Mouse (Mus musculus) layer of hippocampus, postnatal 36 days (tissue): ENCODE data around the gene Arsg. TPM values are rescaled to one million over a fixed set of nuclear protein-coding genes. Genes with fewer than 3 reads are reported as not detected.
"Not testable (repeated sequence)": the region's sequence is repeated elsewhere in the genome, so short reads cannot be mapped to it uniquely, and the experiment has no call there.

Experiments
- DNase-seq, 2 experiments: peaks; one replicate each; pipeline ENCODE4 v3.0.0; 2022
- total RNA-seq, 2 experiments: library from RNA; stranded (reverse); gene quantifications; 2 replicates each; pipeline ENCODE4 v1.2.3; 2021

Gene Arsg
- total RNA-seq, 2 experiments from 2014 or later: 9.6 to 12.2 TPM

DNA sequence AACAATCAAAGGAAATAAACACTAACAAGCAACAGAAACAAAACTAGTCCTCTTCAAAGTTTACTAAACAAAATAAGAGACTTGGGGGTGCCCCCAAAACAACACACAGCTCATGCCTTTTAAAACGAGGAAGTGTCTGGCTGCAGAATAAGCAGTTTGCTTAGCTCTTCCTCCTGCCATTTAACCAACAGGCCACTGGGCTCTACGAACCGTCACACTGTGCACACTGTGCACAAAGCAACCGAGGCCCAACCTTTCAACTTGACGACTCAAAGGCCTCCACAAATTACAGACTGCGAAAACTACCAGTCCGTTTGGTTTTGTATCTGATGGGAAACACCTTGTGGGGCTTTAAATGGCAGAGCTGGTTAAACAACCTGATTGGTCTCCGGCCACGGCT lies 3.0 kb upstream of the Arsg start:
- DNase-seq: no peak

DNA sequence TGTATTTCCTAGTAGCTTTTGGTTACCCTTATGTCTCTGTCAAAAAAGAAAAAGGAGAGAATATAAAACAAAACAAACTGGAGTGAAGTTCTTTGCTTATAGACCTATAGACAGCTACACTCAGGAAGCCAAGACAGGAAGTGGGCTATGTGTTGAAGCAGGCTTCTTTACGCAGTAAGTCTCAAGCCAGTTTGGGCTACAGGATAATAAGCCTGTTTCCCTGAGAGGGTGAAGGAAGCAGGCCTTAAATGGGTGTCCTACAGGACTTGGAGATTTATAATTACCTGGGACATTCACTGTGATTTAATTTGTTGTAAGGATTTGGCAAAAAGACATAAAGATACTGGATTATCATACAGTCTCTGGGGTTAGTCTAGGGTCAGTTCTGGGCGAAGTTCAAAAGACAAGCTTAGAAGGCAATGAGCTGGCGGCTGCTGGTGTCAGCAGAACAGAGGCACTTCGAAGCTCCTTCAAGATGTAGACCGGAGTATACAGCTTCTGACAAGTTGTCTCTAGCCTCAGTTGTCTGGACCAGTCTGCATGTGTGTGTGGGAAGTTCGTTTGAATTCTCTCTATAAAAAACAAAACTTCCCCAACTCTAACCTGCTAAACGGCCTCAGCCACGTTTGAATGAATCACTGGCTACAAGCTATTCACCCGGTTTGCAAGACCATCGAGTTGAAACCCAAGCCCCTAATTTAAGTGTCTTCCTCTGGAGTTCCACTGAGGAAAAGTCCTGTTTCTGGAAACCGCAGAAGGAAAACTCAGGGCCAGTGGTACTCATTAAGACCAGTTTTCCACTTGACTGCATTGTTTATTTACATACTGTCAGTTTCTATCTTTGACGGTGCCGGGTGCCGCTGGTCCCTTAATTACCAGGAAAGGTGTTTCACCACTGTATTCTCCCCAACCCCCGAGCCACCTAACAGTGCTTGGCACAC lies 2.0 kb upstream of the Arsg start:
- no peak for DNase-seq

DNA sequence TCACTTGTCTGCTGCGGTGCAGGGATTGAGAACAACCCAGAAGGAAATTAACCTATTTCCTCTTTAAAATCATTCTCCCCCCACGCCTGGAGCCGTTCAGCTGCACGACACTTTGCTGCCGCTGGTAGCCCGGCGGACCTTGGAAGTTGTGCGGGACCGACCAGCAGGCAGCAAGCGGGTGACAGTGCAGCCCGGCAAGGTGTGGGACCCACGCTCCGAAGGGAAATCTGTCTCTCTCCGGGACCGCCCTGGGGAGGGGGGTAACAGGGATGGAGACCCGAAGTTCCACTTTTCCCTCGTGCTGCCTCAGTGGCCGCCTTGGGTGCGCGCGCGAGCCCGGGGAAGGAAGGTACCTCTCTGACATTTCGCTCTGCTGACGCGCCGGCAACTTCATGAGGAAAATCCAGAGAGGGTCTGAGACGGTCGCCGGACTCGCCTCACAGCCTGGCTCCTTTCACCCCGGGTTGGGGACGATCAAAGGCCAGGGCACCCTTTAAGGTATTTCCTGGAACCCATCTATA lies 943 bp upstream of the Arsg start:
- DNase-seq: no peak

DNA sequence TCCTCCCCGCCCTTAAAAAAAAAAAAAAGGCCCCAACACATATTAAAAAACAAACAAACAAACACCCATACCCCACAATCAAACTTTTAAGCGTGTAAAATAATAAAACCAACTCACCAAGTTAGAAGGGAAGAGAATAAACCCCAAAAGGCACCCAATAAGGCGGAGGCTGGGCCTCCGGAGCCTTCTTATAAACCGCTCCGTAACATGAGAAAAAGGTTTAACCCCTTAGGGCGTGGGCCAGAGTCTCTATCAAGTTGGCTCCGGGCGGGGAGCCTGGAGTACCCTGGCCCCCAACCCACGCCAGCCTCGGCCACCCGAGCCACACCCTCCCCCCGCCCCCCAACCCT lies 378 bp upstream of the Arsg start:
- DNase-seq: no peak

DNA sequence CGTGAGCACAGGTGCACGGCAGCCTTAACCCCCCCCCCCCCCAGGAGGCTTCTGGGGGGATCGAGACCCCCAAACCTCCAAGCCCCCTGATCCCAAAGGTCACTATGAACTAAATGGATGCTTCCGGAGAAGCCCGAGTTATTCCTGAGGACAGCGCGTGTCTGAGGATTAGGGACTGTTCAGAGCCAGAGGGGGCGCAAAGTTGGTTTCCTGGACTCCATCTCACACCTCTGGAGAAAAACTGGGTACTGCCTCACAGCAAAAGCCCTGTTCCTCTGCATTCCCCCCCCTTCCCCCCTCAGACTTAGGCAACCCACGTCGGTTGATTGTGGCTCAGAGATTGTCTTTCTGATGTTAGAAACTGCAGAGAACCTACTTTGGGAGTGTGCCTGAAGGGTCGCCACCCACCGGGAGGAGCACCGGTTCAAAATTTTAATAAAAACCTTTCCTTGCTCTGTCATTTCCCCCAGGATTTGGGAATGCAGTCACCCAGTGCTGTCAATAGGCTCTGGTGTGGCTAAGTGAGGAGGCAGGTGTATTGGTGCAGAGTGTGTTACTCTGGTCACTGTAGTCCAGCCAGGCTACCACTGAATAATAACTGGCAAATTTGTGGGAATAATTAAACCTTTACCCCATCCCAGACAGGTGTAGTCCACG lies 1.0 kb downstream of the Arsg start:
- DNase-seq: no peak

DNA sequence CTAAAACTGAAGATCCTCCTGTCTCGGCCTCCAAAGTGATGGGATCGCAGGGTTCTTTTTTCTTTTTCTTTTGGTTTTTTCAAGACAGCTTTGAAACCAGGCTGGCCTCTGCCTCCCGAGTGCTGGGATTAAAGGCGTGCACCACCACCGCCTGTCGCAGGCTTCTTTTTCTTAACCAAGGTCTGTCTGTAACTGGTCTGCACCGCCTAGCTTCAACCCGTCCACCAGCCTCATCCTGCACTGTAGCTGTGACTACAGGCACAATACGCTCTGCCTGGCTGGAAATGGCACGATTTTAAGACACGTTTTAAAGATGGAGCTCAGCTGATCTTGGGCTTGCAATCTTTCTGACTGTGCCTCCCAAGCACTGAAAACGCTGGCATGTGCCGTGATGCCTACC lies 1.7 kb downstream of the Arsg start:
- DNase-seq: no peak

DNA sequence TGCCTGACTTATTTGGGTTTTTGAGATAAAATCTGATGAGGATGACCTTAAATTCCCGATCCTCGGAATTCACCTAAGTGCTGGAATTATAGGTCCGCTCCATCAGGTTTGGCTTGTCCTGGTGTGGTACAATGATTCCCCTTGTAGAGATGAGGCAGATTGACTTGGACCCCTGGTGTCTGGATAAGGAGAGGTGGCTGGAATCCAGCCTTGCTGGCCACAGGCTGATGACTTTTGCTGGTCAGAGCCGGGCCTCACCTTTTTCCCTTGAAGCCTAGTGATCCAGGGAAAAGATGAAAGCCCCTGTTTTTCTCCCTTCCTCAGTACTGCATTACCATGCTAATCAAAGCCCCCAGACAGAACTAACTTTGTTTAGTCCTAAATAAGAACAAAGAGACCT lies 2.5 kb downstream of the Arsg start:
- no peak for DNase-seq

DNA sequence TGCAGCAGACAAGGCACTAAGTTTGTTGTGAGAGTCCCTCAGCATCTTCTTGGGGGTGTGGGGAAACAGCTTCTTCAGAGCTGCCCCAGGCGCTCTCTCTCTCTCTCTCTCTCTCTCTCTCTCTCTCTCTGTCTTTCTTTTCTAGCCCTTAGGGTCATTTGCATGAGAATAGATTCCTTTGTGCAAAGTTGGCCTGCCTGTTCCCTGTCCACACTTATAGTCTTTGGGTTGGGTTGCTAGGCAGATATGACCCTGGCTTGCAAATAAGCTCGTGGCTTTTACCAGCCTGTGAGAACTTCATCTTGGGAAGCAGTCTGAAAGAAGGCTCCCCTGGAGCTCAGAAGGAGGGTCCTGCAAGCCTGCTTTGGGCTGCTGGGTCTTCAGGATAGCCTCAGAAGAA lies 3.1 kb downstream of the Arsg start:
- no peak for DNase-seq

DNA sequence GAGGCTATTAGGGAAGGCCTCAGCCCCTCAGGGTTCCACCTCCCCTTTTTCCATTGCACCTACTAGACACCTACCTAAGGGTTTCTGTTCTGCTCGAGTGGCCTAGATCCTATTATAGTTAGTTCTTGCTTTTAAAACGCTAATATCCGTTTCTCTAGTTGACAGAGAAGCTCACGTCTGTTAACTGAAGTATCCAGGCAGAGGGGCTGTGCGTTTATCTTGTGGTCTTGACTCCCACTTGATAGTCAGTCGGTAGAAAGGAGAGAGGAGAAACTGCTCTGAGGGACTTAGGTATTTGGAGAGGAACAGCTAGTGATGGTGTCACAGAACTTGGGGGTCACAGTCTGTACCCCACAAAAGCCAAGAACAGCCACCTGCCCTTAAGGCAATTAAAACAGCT lies 3.5 kb downstream of the Arsg start:
- DNase-seq: no peak

DNA sequence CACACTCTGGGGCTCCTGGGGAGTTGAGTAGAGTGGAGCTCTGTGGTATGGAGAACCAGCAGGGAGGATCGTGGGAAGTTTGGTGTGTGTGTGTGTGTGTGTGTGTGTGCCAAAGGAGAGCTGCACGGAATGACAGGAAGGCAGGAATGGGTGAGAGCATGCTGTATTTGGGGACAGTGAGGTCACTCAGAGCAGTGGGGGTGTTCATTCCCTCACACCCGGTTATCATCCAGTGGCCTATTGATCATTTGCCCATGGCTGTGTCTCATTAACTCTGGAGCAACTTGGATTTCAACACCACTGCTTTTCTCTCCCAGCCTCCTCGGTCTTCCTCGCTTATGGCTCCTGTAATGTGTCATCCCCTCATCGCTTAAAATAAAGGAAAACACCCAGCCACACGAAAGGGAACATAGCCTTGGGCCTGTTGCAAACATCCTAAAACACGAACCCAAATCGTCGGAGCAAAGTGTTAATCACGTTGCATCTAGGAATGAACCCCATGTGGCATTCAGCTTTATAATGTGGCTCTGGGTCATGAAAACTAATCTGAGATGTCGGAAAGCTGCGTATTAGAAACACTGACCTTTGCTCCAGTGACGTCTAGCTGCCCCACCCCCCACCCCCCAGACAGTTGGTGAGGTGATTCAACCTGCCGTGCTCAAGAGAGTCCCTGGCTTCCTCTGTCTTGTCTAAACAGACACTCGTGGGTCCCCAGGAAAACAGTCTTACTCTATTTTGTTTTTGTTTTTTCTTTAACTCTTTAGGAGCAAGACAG lies 4.6 kb downstream of the Arsg start:
- DNase-seq: no peak

DNA sequence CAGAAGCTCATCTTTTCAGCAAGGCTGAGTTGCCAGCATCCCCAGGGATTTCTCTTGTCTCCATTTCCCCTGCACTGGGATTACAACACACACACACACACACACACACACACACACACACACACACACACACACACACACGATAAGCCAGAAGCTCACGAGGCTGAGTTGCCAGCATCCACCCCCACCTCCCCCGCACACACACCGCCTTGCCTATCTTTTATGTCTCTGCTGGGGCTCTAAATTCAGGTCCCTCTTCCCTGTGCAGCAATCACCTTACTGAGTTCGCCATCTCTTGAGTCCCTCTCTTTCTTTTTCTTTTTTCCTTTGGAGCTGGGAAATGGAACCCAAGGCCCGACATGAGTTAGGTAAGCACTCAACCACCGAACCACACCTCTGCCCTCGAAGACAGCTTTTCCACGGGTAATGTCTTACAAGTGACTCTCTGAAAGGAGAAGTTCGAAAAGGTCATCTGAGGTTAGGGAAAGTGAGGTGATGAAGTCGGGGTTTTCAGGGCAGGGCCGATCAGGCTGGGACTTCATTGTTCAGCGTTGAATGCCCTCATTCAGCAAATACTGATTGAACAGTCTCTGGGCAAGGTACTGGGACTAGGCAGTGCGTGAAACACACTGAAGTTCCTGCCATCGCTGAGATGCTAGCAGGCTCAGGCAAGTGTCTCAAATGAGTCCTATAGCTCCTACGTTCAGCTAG lies 6.6 kb downstream of the Arsg start:
- no peak for DNase-seq

DNA sequence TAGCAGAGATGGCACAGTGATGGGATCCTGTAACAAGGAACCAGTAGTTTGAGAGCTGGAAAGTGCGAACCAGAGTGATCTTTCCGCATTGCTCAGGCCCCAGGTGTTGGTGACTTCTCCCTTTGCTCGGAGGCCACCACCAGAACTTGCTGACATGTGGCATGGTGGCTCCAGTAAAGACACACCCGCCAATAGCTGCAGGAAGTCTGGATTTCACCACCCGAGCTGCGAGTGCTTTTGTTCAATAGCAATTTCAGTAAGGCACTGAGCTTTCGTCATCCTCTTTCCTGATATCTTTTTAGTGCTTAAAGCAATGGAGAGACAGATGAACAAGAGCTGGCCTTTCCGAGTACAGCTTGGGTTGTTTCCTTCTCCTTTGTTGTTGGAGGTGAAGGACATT lies 7.3 kb downstream of the Arsg start:
- DNase-seq: no peak

DNA sequence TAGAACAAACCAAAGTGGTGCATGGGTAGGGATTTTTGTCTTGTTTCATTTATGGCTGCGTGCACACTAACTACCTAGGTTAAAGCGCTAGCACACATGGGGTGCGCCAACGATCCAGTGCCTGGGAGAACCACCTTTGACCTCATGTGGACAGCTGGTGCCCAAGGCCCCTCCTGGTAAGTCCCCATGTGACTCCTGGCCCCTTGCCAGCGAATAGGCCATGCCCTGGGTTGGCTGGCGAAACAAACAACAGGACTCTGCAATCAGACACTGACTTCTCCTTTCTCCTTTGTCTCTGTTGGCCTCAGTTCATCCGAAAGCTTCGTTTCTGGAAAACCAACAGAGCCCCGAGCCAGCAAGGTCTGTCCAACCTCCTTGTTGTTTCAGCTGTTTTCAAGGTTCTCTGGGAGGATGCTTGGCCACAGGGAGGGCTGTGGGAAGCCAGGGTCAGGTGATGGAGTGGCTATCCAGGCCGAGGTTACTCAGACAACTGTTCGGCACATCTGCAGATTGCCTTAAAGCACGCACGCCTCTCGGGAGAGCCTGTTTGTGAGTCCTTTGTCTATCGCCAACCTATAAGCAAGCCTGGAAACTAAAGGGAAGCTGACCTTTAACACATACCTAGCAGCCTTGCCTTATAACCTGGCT lies 12.3 kb downstream of the Arsg start:
- DNase-seq: peak; percentile 39 to 44

DNA sequence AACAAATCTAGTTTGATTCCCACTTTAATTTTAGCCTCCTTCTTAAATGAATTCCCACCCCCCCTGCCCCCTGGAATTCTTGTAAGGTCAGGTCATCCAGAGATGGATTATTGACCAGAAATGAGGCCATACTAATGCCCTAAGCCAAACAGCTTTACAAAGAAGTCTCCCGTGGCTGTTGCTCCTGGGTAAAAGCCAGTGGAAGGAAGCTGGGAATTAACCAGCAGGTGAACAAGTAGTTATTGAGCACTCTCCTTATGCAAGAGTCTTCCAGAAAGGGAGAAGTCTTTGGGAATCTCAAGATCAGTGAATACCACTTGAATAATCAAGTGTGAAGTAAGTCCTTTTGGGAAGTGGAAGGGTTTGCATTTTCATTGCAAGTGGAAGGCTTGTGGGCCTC lies 13.9 kb downstream of the Arsg start:
- DNase-seq: no peak

DNA sequence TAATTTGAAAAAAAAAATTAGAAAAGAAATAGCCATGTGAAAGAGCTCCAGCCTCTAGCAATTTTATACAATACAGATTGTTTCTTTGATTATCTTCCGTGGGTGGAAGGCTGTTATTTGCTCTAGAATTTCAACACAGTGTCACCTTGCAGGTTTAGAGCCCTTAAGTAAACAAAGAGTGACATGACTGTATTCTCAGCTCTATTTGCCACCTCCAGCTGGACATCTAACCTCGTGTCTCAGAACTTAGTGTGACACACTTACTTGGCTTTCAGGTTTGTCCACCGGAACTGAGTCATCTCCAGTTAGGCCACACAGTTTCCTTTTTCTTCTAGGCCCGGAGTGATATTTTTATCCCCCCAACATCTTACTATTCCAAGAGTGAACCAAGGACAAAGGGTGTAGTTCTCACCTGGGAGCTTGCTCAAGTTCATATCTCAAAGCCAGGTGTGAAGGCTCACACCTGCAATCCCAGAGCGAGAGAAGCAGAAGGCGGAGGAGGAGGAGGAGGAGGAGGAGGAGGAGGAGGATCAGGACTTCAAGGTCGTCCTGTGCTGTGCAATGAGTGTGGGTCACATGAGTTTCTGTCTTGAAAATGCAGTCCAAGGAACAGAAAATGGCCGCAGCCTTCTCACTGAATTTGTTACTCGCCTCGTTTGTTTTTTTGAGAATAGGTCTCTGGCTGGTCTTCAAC lies 15.0 kb downstream of the Arsg start:
- no peak for DNase-seq

DNA sequence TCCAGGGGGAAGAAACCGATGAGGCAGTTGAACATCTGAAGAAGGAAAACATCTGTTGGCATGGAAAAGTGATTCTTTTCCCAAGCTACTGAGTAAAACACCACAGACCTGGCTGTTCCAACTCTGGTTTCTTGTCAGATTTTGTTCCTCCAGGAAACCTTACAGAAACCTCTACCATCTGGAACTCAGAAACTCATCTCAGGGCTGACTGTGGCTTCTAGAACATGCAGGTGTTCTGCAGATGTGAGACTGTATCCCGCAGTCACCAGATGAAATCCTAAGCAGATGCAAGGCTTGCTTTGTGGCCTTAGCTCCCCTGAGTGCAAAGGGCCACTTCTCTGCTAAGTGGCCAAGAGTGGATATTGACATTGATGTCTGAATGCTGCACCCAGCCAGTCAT lies 16.6 kb downstream of the Arsg start:
- no peak for DNase-seq

DNA sequence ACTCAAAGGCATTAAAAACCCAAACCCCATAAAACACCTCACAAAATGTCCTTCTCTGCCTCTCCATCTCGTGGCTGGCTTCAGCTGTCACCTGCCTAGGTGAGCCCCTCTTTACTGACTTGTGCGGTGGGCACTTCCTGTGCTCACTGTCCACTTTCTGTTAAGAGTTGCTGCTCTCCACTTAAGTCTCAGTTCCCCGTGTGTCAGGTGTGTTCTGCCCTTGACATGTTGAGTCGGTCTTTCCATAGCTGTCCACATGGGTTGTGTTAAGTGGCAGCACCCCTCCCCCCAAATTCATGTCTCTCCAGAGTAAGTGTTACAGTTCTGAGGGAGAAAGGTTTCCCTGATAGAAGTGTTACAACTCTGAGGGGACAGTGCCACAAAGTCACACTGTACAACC lies 18.7 kb downstream of the Arsg start:
- no peak for DNase-seq

DNA sequence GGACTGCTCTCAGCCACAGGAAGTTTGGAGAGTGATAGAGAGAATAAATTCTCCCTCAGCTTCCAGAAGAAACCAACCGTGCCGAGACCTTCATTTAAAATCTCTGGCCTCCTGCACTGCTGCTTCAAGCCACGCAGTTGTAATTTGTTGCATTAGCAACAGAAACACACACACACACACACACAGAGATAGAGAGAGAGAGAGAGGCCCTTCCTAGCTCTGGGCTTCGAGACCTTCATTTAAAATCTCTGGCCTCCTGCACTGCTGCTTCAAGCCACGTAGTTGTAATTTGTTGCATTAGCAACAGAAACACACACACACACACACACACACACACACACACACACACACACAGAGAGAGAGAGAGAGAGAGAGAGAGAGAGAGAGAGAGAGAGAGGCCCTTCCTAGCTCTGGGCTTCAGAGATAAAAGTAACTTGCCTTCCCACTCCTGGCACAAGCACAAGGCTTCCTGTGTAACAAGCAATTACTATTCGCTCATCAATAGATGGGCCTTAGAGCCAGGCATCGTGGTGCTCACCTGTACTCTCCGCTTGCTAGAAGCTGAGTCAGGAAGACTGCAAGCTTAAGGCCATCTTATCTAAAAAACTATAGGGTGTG lies 19.8 kb downstream of the Arsg start:
- DNase-seq: not testable (repeated sequence)

DNA sequence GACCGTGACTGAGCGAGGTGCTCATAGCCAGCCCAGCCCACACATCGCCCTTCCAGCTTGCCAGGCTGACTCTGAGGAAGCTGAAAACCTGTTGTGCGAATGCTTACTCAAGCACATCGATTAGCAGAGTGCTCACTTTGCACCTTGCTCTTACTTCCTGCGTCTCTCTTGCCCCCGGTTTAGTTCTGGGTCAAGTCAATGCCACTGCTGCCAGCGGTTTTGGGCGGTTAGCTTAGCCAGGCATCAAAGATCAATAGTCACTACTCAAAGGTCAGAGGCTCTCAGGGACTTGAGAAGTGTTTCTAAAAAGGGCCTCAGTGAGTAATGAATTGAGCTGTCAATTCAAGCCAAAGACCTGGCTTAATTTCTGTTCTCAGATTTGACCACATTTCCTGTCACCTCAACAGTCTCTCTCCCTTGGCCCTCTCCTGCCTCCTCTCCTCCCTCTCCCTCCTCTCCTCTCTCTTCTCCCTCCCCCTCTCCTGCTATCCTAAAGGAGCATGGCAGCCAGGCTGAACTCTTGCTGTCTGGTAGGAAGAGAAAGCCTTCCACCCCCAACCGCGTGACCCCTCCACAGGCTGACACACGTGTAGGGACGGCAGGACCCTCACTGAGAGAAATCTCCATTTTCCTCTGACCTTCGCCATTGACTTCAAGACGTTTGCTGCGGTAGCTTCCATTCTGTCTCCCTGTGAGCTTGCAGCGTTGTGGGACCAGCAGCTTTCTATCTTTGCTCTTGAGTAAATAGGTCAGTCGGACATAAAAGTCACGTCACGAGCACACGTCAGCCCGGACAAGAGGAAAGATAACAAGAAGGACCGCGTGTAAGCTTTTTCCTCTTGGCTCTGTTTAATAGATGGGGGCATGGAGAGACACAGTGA lies 22.0 kb downstream of the Arsg start:
- DNase-seq: no peak
